Mouse (Mus musculus) liver, embryonic 14.5 days (tissue): ENCODE measurements at regions not wholly inside any gene's neighbourhood (a gene's known extent, or its start where the extent isn't known, plus 50 kb on each side); places are given as distances from the start of the nearest gene placed in this dataset.

Experiments
- ATAC-seq: fragments of 200-750 bp; cut with Nextera tagmentation; 2 replicates; pipeline ENCODE4 v1.8.0; 2017; ENCODE audit warnings: moderate number of reproducible peaks, mild to moderate bottlenecking, moderate library complexity; ENCODE audit not compliant: insufficient read depth
- DNase-seq, 3 experiments: peaks; one replicate each; pipeline ENCODE4 v3.0.0-alpha.2; 2012 to 2013; ENCODE audit warnings: low read depth in 3 of 3, low spot score in 3 of 3
- H3K27ac ChIP-seq: fragments of 300-500 bp; sonication (generic); 2 replicates; pipeline ENCODE4 v1.5.1; 2014; ENCODE audit warnings: moderate library complexity, mild to moderate bottlenecking, control low read depth, inconsistent platforms
- H3K27me3 ChIP-seq: fragments of 300-500 bp; sonication (generic); 2 replicates; pipeline ENCODE4 v1.6.1; 2014; ENCODE audit warnings: mild to moderate bottlenecking, low read length, moderate library complexity; ENCODE audit not compliant: control insufficient read depth, insufficient read depth
- H3K36me3 ChIP-seq: fragments of 300-500 bp; sonication (generic); replicated peaks from 2 replicates; pipeline ENCODE4 v1.6.1; 2014; ENCODE audit warnings: low read depth; ENCODE audit not compliant: control insufficient read depth, insufficient read depth
- H3K4me1 ChIP-seq, 2 experiments: fragments of 200-500 bp in 1 of 2; fragments of 300-500 bp in 1 of 2; sonication (generic) in 1 of 2; replicated peaks; 2 replicates each; pipeline ENCODE4 v1.6.1; 2012 to 2014; ENCODE audit warnings: antibody characterized with exemption in 1 of 2, inconsistent platforms in 1 of 2, low read length in 1 of 2; ENCODE audit not compliant: control insufficient read depth in 2 of 2, insufficient read depth in 2 of 2
- H3K4me2 ChIP-seq: fragments of 300-500 bp; sonication (generic); 2 replicates; pipeline ENCODE4 v1.6.1; 2014; ENCODE audit warnings: low read depth, mild to moderate bottlenecking, control low read depth, moderate library complexity
- H3K4me3 ChIP-seq, 2 experiments: fragments of 200-500 bp in 1 of 2; fragments of 300-500 bp in 1 of 2; sonication (generic) in 1 of 2; 2 replicates each; pipeline ENCODE4 v1.5.1; 2012 to 2014; ENCODE audit warnings: low read depth in 2 of 2, low read length in 2 of 2, mild to moderate bottlenecking in 2 of 2, control low read depth in 1 of 2, inconsistent platforms in 1 of 2, moderate library complexity in 1 of 2; ENCODE audit not compliant: insufficient read depth in 1 of 2
- H3K9ac ChIP-seq: fragments of 300-500 bp; sonication (generic); replicated peaks from 2 replicates; pipeline ENCODE4 v1.6.1; 2014; ENCODE audit warnings: mild to moderate bottlenecking, control low read depth, moderate library complexity
- H3K9me3 ChIP-seq: fragments of 300-500 bp; sonication (generic); 2 replicates; pipeline ENCODE4 v1.6.1; 2016; ENCODE audit warnings: low read length, mixed read lengths; ENCODE audit not compliant: control insufficient read depth
- CTCF ChIP-seq: IDR thresholded peaks from 2 replicates; pipeline ENCODE4 v1.5.1; 2016; ENCODE audit warnings: antibody characterized with exemption, low read depth, control low read depth
- EP300 ChIP-seq: IDR thresholded peaks from 2 replicates; pipeline ENCODE4 v1.6.1; 2016; ENCODE audit warnings: antibody characterized with exemption, low read depth
- WGBS: fragments of 180-500 bp; shearing (Covaris S2); extraction: QIAGEN DNeasy Blood & Tissue Kit; methylation state at CpG from one replicate; pipeline ENCODE4 v1.1.7; 2014; ENCODE audit not compliant: insufficient replicate concordance; 5-methylcytosine and 5-hydroxymethylcytosine counted together

DNA sequence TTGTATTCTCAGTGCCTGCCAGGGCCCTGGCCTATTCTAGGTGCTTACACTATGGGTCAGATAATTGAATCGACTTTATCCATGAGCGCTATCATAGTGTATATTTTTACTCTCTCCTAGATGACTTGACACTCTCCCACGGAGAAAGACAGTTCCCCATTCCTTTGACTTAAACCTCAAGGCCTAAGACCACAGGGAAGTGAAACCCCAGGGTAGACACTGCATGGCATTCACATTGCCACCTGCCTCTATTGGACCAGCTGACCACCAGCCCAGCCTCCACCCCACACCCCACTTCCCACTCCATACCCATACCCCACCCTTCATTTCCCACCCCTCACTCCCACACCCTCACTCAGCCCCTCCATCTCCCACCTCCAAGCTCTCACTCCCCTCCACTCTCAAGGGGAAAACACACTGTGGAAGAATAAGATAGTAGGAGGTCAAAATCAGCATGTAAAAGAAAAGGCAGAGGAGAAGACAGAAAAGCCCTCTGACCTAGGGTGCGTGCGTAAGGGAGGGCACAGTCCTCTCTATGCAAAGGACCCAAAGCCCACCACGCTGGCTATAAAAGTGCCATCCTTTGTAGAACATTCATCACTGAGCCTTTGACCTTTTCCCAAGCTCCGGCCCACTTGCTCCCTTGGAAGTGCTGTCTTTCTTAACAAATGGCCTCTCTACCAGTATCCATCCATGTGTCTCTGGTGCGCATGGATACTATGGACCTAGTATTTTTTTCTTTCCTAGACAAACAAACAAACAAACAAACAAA, 257.4 kb upstream of the Hs6st1 start:
- 63% methylated on average over 8 of the region's 8 CpGs for WGBS
- TF ChIP-seq EP300 (no peak), CTCF (no peak)
- Histone ChIP-seq H3K36me3 (no peaks in the 10 kb centered on the region), H3K27me3 (no peaks in the 10 kb centered on the region), H3K9me3 (no peaks in the 10 kb centered on the region), H3K4me2 (no peak overlapping the region), H3K4me3 (no peak overlapping the region), H3K9ac (no peak overlapping the region), H3K27ac (no peak overlapping the region), H3K4me1 (no peaks in the 10 kb centered on the region)
- DNase-seq = no peak
- no peak for ATAC-seq

DNA sequence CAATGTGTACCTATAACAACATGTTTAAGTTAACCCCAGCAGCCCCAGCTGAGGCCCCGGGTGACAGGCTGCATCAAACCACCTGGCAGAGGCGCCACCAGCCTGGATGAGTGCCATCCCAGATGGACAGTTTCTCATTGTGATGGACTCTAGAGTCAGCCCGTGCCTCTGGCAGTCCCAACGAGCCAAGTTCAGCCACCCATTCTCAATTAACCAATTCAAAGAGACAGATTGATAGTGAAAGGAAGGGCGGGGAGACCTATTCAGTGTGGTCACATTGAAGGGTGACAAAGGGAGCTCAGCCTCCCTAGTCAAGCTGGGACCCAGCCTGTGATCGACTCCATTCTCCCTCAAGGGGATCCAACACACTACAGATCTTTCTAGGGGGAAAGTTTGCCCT, 256.8 kb upstream of the Hs6st1 start:
- Histone ChIP-seq H3K27ac (no peak overlapping the region), H3K9ac (no peak overlapping the region), H3K4me2 (no peak overlapping the region), H3K36me3 (no peaks in the 10 kb centered on the region), H3K27me3 (no peaks in the 10 kb centered on the region), H3K4me3 (no peak overlapping the region), H3K9me3 (no peaks in the 10 kb centered on the region), H3K4me1 (no peaks in the 10 kb centered on the region)
- DNase-seq (no peak), ATAC-seq (no peak)
- WGBS = 53% methylated on average over 6 of the region's 6 CpGs
- TF ChIP-seq CTCF (no peak), EP300 (no peak)

DNA sequence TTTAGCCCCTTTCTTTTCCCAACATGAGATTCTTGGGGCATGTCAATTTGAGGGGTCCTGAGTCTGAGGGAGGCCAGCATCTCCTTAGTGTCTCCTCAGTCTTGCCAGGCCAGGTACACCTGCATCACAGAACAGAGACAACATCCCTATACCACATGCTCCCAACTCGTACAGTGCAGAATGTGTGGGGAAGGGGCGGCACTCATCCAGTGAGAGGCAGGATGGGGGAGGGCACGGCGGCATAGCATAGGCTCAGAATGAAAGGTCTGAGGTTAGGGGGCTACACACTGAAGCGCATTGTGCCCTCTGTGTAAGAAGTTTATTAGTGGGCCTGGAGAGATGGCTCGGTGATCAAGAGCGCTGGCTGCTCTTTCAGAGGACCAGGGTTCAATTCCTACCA, 256.4 kb upstream of the Hs6st1 start:
- no peak overlapping the region for H3K4me2 ChIP-seq
- no peak for ATAC-seq
- no peaks in the 10 kb centered on the region for H3K27me3 ChIP-seq
- H3K27ac ChIP-seq = no peak overlapping the region
- WGBS = 61% methylated on average over 7 of the region's 7 CpGs
- no peak overlapping the region for H3K9ac ChIP-seq
- H3K4me3 ChIP-seq = no peak overlapping the region
- no peaks in the 10 kb centered on the region for H3K36me3 ChIP-seq
- no peak for DNase-seq
- TF ChIP-seq EP300 (no peak), CTCF (no peak)
- no peaks in the 10 kb centered on the region for H3K9me3 ChIP-seq
- no peaks in the 10 kb centered on the region for H3K4me1 ChIP-seq

DNA sequence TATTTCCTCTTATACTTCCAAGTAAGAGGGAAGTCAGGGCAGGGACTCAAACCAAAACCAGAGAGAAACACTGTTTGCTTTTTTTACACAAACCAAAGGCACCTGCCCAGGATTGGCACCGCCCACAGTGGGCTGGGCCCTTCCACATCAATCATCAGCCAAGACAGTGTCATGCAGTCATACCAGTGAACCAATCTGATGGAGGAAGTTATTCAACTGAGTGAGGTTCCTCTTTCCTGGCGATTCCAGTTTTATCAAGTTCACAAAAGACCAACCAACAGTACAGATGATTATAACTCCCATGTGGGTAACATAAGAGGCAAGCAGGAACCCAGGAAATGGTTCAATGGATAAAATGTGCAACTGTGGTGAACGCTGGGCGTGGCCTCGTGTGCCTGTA, 254.6 kb upstream of the Hs6st1 start:
- H3K4me1 ChIP-seq = no peaks in the 10 kb centered on the region
- peak in 2 of 3 experiments; percentile 0 to 6 for DNase-seq
- TF ChIP-seq CTCF (no peak), EP300 (no peak)
- no peak overlapping the region for H3K27ac ChIP-seq
- no peak overlapping the region for H3K9ac ChIP-seq
- H3K36me3 ChIP-seq = no peaks in the 10 kb centered on the region
- 30% methylated on average over 5 of the region's 5 CpGs for WGBS
- H3K4me2 ChIP-seq = no peak overlapping the region
- no peaks in the 10 kb centered on the region for H3K9me3 ChIP-seq
- H3K27me3 ChIP-seq = no peaks in the 10 kb centered on the region
- H3K4me3 ChIP-seq = no peak overlapping the region
- ATAC-seq = no peak

DNA sequence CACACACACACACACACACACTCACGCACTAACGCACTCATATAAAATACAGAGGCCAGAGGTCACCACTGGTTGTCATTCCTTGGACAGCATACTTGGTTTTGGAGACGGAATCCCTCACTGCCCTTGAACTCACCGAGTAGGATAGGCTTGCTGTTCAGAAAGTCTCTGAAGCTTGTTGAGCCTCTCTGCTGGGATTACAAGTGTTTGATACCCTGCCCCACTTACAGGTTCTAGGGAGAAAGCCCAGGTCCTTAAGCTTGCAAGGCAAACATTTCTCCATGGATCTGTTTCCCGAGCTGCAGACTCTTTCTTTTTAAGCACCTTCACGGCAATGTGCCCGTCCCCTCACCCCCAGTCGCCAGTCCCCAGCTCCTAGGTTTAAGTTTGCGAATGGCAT, 254.0 kb upstream of the Hs6st1 start:
- no peak for ATAC-seq
- Histone ChIP-seq H3K36me3 (no peaks in the 10 kb centered on the region), H3K27ac (no peak overlapping the region), H3K4me3 (no peak overlapping the region), H3K27me3 (no peaks in the 10 kb centered on the region), H3K9me3 (no peaks in the 10 kb centered on the region), H3K4me1 (no peaks in the 10 kb centered on the region), H3K9ac (no peak overlapping the region), H3K4me2 (no peak overlapping the region)
- DNase-seq = no peak
- TF ChIP-seq EP300 = no peak
- no peak for TF ChIP-seq CTCF
- 65% methylated on average over 9 of the region's 9 CpGs for WGBS
